Mouse (Mus musculus): ENCODE results near the gene 1700017B05Rik. TPM values are rescaled to one million over a fixed set of nuclear protein-coding genes. Genes with fewer than 3 reads are reported as not detected.

Gene 1700017B05Rik
- polyA plus RNA-seq, 1 experiment from 2014 or later, result 11.8 TPM

DNA sequence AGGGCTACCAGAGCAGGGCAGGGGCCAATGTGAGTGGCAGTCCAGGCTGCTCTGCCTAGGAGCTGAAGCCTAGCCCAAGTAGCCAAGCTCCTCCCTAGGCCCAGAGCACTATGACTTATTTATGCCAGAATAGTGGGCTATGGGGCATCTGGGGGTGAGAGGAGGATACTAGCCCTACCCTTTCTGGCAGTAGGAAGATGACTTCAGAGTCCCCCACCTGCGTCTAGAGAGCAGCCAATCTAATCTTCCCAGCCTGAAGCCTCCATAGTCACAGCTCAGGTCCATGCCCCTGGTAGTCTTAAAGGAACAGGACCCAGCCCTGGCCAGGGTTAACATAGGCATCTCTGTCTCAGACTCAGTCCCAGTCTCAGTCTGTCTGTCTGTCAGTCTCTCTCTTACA is 7.0 kb upstream of the 1700017B05Rik start:
- H3K9me3 ChIP-seq (replicated peaks), result no peaks in the 10 kb centered on the region
- no peak for DNase-seq (ENCODE audit: low spot score)
- 0 out of 2 replicates have a peak overlapping the region, but pooled peaks have one; percentile 42 for H3K27ac ChIP-seq (replicated peaks)
- no peak overlapping the region for H3K4me3 ChIP-seq
- no peaks in the 10 kb centered on the region for H3K36me3 ChIP-seq
- WGBS, result 56% methylated on average over 1 of the region's 1 CpGs
- peaks cover 23% of the 10 kb centered on the region for H3K27me3 ChIP-seq (ENCODE audit: low read depth, poor library complexity, severe bottlenecking)
- H3K4me1 ChIP-seq, result peaks cover 86% of the 10 kb centered on the region

DNA sequence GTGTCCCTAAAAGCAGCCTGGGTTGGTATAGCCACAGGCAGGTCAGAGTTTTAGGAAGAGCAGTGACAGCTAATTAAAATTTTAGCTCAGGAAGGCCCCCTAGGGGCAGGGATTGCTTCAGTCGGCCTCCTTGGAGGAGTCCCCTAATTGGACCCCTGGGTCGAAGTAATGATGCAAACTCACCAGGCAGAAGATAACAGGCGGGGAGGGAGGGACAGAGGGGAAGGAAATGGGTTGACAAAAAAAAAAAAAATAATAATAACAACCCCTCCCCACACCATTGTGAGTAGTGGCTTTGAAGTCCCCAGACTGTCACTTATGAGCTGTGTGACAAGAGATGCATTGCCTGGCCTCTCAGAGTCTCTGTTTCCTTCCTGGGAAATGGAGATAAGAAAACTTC is 6.2 kb upstream of the 1700017B05Rik start:
- no peak for DNase-seq (ENCODE audit: low spot score)
- Histone ChIP-seq H3K4me3 (no peak overlapping the region), H3K36me3 (no peaks in the 10 kb centered on the region), H3K27me3 (ENCODE audit: low read depth, poor library complexity, severe bottlenecking) (peaks cover 31% of the 10 kb centered on the region), H3K27ac (replicated peaks) (no peak overlapping the region), H3K4me1 (peaks cover 78% of the 10 kb centered on the region), H3K9me3 (replicated peaks) (no peaks in the 10 kb centered on the region)
- WGBS, result 25% methylated on average over 3 of the region's 3 CpGs

DNA sequence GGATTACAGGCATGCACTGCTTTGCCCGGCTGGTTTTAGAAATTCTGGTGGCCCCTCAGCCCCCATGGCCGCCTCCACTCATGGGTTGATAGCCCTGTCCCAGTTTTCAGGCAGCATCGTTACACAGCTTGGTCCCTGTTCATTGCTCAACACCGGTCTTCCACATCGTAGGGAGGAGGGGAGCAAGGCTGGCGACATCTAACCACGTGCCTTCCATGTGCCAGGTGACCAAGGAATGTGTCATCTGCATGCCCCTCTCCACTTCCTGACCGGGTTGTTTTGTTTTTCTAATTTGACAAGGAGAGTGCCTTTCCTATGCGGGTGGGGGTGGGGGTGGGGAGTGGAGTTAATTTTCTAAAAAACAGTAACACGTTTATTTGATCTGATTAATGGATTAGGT is 5.7 kb upstream of the 1700017B05Rik start:
- WGBS, result 34% methylated on average over 10 of the region's 10 CpGs
- H3K27ac ChIP-seq (replicated peaks), result 0 out of 2 replicates have a peak overlapping the region, but pooled peaks have one; percentile 2
- H3K4me3 ChIP-seq, result no peak overlapping the region
- peaks cover 76% of the 10 kb centered on the region for H3K4me1 ChIP-seq
- no peaks in the 10 kb centered on the region for H3K36me3 ChIP-seq
- H3K9me3 ChIP-seq (replicated peaks), result no peaks in the 10 kb centered on the region
- H3K27me3 ChIP-seq (ENCODE audit: low read depth, poor library complexity, severe bottlenecking), result peaks cover 36% of the 10 kb centered on the region
- DNase-seq (ENCODE audit: low spot score), result no peak

DNA sequence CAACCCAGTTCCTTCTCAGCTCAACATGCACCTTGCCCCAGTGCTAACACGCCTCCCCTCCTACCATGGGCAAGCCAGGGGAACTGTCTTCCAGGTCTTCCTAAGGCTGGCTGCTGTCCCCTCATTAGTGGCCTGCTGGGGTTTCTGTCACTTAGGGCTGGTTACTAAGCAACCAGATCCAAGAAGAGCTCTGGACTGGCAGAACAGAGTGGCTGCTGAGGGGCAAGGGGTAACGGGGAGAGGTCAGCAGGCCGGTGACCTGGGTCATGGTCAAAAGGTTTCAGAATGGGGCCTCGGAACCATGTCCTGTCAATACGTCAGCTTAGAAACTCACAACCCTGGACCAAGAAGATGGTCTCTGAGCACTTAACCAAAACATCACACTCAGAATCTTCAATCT is 5.0 kb upstream of the 1700017B05Rik start:
- Histone ChIP-seq H3K4me3 (peak overlapping the region; percentile 14; the same call in 1 of the 2 replicates), H3K9me3 (replicated peaks) (no peaks in the 10 kb centered on the region), H3K4me1 (peaks cover 74% of the 10 kb centered on the region), H3K27me3 (ENCODE audit: low read depth, poor library complexity, severe bottlenecking) (peaks cover 38% of the 10 kb centered on the region), H3K36me3 (no peaks in the 10 kb centered on the region), H3K27ac (replicated peaks) (peak overlapping the region; percentile 59; the same call in 1 of the 2 replicates)
- 5% methylated on average over 5 of the region's 5 CpGs for WGBS
- peak; percentile 59 for DNase-seq (ENCODE audit: low spot score)

DNA sequence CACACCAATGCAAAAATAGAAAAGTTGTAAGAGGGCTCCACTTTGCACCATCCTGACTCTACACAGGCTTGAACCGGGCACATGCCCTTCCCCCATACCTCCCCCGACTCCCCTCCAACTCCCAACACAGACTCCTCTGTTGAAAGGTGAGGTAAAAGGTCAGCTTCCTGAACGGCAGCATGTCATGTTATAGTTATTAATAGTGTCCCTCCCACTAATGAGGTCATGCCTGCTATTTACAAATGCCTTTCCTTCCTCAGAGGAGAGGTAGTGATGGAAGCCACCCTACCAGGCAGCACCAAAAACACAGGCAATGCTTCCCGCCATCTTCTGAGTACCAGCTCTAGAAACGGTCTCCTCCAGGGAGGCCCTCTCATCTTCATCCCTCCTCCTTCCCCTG is 2.7 kb upstream of the 1700017B05Rik start:
- 72% methylated on average over 5 of the region's 5 CpGs for WGBS
- Histone ChIP-seq H3K4me1 (peaks cover 74% of the 10 kb centered on the region), H3K27ac (replicated peaks) (no peak overlapping the region), H3K36me3 (no peaks in the 10 kb centered on the region), H3K9me3 (replicated peaks) (no peaks in the 10 kb centered on the region), H3K27me3 (ENCODE audit: low read depth, poor library complexity, severe bottlenecking) (peaks cover 48% of the 10 kb centered on the region), H3K4me3 (no peak overlapping the region)
- no peak for DNase-seq (ENCODE audit: low spot score)

DNA sequence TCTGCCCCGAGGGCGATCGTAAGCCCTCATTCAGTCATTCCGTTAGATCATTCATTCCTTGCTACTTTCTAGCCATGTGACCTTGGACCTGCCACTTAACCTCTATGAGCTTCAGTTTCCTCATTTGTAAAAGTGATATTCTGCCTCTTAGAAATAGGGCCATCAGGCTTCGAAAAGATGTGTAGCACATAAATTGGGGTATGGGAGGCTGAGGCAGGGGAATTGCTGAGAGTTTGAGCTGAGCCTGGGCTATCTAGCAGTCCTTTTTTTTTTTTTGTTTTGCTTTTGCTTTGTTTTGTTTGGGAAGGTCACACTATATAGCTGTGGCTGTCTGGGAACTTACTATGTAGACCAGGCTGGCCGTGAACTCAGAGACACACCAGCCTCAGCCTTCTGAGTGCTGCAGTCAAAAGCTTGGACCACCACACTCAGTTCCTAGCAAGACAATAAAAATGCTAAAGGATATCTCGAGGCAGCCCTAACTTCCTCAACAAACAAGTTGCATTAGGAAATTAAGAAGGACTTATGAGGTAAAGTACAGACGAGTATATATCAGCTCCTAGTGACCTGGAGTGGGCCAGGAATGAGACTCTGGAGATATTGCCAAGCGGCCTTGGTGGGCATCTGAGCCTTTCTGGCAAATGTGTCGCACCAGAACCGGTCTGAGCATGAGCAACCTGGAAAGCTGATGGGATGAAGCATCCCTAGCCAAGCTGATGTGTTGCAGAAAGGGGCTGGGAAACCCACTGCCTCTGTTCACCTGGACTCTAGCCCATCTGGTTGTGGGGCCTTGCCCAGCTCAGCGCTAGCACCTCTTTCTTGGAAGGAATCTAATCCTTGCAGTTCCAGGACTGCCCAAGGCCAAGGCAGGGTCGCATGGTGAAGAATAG is 628 bp upstream of the 1700017B05Rik start:
- WGBS, result 50% methylated on average over 13 of the region's 13 CpGs
- H3K27ac ChIP-seq (replicated peaks), result peak overlapping the region; percentile 91
- peaks cover 10% of the 10 kb centered on the region for H3K36me3 ChIP-seq
- H3K4me3 ChIP-seq, result peak overlapping the region; percentile 90
- no peak for DNase-seq (ENCODE audit: low spot score)
- H3K9me3 ChIP-seq (replicated peaks), result no peaks in the 10 kb centered on the region
- H3K27me3 ChIP-seq (ENCODE audit: low read depth, poor library complexity, severe bottlenecking), result peaks cover 50% of the 10 kb centered on the region
- peaks cover 56% of the 10 kb centered on the region for H3K4me1 ChIP-seq

DNA sequence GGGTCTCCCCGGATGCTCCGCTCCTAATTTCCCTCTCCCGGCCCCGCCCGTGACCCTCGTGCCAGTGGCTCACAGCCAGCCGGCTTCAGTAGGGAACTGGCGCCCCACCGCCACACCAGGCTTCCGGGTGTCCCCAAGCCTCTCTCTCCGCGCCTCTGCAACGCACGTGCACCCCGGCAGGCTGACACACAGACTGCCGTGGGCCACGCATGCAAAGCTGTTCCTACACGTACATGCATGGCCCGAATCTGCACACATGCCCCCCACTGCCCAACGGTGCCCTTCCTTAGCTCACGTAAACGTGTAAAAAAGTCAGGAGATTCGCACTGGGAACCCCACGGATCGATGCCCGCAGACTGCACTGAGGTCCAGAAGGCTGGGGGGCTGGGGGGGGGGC is 898 bp downstream of the 1700017B05Rik start:
- Histone ChIP-seq H3K4me1 (peaks cover 40% of the 10 kb centered on the region), H3K36me3 (peaks cover 25% of the 10 kb centered on the region), H3K9me3 (replicated peaks) (no peaks in the 10 kb centered on the region), H3K27ac (replicated peaks) (peak overlapping the region; percentile 91), H3K27me3 (ENCODE audit: low read depth, poor library complexity, severe bottlenecking) (peaks cover 48% of the 10 kb centered on the region), H3K4me3 (peak overlapping the region; percentile 90)
- peak; percentile 42 for DNase-seq (ENCODE audit: low spot score)
- under 1% methylated on average over 26 of the region's 26 CpGs for WGBS

DNA sequence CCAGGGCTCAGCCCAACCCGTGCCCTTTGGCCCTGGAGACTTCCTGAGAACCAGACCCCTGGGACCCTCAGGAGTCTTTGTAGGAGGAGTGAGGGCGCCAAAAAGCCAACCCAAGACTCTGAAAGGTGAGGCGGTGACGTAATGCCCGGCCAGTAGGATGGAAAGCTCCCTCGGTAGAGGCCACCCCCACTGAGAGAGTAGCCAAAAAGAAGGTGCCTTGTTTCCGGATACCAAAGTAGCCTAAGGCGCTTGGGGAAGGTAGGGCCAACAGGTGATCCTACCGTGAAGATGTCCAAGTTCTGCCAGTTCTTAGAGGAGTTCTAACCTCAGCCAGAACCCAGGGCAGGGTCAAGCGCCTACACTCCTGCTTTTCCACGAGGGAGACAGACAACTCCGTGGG is 1.5 kb downstream of the 1700017B05Rik start:
- Histone ChIP-seq H3K36me3 (peaks cover 31% of the 10 kb centered on the region), H3K4me1 (peaks cover 35% of the 10 kb centered on the region), H3K27me3 (ENCODE audit: low read depth, poor library complexity, severe bottlenecking) (peaks cover 43% of the 10 kb centered on the region), H3K4me3 (peak overlapping the region; percentile 90), H3K27ac (replicated peaks) (no peak overlapping the region), H3K9me3 (replicated peaks) (no peaks in the 10 kb centered on the region)
- DNase-seq (ENCODE audit: low spot score), result no peak
- WGBS, result 24% methylated on average over 12 of the region's 12 CpGs

DNA sequence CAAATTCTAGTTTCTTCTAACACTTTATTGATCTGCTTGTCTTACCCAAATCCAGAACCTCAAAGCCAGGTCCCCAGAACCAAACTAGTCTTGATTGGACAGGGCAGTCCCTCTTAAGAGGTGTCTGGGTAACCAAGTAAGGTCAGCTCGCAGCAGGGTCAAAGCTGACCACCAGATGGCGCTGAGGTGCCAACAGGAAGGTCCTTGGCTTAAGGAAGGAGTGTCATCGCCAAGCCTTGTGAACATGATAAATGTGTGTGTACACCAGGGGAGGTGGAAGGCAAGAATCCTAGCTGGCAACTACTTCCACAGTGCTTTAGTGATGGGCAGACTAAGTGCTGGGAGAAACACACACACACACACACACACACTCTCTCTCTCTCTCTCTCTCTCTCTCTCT is 2.7 kb downstream of the 1700017B05Rik start:
- H3K27ac ChIP-seq (replicated peaks), result no peak overlapping the region
- 14% methylated on average over 3 of the region's 3 CpGs for WGBS
- peaks cover 31% of the 10 kb centered on the region for H3K27me3 ChIP-seq (ENCODE audit: low read depth, poor library complexity, severe bottlenecking)
- H3K4me3 ChIP-seq, result no peak overlapping the region
- peaks cover 26% of the 10 kb centered on the region for H3K4me1 ChIP-seq
- peak; percentile 86 for DNase-seq (ENCODE audit: low spot score)
- no peaks in the 10 kb centered on the region for H3K9me3 ChIP-seq (replicated peaks)
- peaks cover 42% of the 10 kb centered on the region for H3K36me3 ChIP-seq

DNA sequence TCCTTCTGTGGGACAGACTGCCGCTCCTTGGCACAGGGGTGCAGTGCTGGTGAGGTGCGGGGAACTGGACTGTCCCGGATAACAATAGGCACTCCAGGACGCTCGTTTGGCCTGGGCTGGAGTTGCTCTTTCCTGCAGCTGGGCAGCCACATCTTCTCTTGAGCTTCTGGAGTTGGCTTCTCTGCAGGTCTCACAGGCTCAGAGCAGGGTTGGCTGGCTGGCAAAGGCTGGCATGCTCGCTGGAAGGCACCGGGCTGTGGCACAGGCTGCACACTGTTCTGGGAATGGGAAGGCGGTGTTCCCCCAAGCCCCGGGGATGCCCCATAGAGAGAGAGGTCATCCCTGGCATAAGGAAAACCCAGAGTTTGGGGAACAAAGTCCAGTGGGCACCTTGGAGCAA is 4.8 kb downstream of the 1700017B05Rik start:
- 92% methylated on average over 9 of the region's 9 CpGs for WGBS

DNA sequence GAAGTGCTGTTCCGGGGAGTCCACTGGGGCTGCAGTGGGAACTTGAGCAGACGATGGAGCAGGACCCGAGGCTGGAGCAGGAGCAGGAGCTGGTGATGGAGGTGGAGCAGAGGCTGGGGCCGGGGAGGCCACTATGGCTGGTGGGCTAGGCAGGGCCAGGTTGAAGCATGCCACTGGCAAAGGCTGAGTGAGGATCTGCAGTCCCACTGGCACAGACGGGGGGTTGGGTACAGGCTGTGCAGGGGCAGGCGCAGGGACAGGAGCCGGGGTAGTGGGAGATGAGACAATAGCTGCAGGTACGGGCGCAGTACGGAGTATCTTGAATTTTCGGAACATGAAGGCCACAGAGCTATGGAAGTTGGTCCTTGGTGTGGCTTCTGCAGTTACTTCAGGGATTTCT is 5.6 kb downstream of the 1700017B05Rik start:
- Histone ChIP-seq H3K9me3 (replicated peaks) (no peaks in the 10 kb centered on the region), H3K4me3 (no peak overlapping the region), H3K27ac (replicated peaks) (no peak overlapping the region), H3K36me3 (peaks cover 70% of the 10 kb centered on the region), H3K27me3 (ENCODE audit: low read depth, poor library complexity, severe bottlenecking) (peaks cover 12% of the 10 kb centered on the region; the same call in 1 of the 2 replicates), H3K4me1 (peaks cover 19% of the 10 kb centered on the region)
- 94% methylated on average over 11 of the region's 11 CpGs for WGBS
- no peak for DNase-seq (ENCODE audit: low spot score)

More for the DNA sequence above, 4.8 kb downstream of the 1700017B05Rik start:
- Histone ChIP-seq H3K9me3 (replicated peaks) (no peaks in the 10 kb centered on the region), H3K36me3 (peaks cover 63% of the 10 kb centered on the region), H3K27ac (replicated peaks) (peak overlapping the region; percentile 18; the same call in 1 of the 2 replicates), H3K27me3 (ENCODE audit: low read depth, poor library complexity, severe bottlenecking) (peaks cover 12% of the 10 kb centered on the region; the same call in 1 of the 2 replicates), H3K4me1 (peaks cover 25% of the 10 kb centered on the region), H3K4me3 (no peak overlapping the region)
- DNase-seq (ENCODE audit: low spot score), result no peak

DNA sequence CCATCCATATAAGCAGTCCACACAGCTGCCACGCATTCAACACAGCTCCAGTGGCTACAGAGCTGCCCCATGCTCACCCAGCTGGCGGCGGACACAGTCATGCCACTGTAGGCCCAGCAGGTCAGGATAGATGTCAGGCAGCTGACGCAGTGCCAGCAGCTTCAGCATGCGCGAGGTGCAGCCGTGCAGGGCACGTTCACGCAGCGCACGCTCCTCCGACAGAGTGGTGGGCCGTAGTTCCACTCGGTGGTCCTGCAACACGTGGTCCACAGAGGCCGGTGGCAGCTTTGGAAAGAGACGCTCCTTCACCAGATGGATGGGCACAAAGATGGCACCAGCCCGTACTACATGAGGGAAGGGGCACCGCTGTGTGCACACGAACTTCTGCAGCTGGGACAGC is 6.1 kb downstream of the 1700017B05Rik start:
- Histone ChIP-seq H3K4me1 (peaks cover 14% of the 10 kb centered on the region), H3K27ac (replicated peaks) (no peak overlapping the region), H3K27me3 (ENCODE audit: low read depth, poor library complexity, severe bottlenecking) (peaks cover 12% of the 10 kb centered on the region; the same call in 1 of the 2 replicates), H3K9me3 (replicated peaks) (no peaks in the 10 kb centered on the region), H3K36me3 (peaks cover 75% of the 10 kb centered on the region), H3K4me3 (no peak overlapping the region)
- DNase-seq (ENCODE audit: low spot score), result no peak
- 94% methylated on average over 20 of the region's 20 CpGs for WGBS
